Mouse (Mus musculus) forelimb bud, embryonic 11.5 days (tissue): ENCODE measurements at regions not wholly inside any gene's neighbourhood (a gene's known extent, or its start where the extent isn't known, plus 50 kb on each side); places are given as distances from the start of the nearest gene placed in this dataset.

Source experiments
- DNase-seq: peaks from one replicate; pipeline ENCODE4 v3.0.0-alpha.2; 2012; ENCODE audit warnings: low read depth, low spot score

DNA sequence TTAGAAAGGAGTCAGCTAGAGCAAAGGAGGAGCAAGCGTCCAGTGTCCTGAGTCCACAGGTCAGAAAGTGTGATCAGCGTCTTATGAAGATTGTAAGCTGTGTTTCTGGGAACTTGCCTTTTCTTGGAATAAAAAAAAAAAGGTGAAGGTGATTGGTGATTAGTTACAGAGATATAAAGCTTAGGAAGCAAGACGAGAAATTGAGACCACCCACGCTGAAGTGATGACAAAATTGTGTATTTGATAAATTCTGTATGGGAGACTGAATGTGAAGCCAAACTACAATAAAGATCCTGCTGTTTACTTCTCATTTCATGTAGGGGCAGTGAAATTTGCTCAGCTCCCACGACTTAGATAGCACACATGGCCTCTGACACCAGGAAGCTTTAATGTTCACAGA, 109.0 kb upstream of the Spats2l start:
- DNase-seq, result no peak

DNA sequence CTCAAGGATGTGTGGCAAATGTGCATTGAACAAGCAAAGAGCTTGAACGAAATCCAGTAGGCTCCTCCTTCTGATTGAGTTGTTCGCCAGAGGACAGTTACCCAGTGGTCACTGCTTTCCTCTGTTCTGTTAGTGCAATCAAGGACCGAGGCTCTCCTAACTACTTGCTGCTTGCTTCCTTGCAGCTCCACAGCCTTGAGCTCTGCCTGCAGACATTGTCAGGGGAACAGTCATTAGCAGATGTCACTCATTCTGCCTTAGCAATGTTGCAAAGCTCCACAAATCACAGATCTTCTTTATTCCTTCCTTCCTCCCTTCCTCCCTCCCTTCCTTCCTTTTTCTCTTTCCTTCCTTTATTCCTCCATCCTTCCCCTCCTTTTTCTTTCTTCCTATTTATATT, 108.2 kb upstream of the Spats2l start:
- no peak for DNase-seq

DNA sequence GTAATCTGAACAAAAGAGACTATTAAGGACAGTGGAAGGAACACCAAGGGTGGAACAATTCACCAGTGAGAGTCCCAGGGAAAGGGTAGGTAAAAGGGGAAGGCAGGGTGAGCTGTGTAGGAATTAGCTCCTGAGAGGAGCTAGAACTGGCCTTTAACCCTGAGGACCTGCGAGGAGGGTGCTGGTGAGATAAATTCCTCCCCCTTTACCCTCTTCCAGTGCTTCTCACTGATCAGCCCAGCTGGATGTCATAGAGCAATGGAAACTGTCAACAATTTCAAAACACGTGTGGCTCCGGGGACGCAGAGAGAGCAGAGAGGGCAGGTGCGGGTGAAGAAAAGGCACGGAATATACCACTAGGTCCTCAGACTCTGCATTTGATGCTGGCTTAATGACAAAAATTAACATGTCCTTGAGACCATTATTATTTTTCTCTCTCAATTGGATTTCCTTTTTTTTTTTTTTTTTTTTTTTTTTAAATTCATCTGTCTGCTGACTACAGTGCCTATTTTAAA, 107.7 kb upstream of the Spats2l start:
- DNase-seq, result no peak

DNA sequence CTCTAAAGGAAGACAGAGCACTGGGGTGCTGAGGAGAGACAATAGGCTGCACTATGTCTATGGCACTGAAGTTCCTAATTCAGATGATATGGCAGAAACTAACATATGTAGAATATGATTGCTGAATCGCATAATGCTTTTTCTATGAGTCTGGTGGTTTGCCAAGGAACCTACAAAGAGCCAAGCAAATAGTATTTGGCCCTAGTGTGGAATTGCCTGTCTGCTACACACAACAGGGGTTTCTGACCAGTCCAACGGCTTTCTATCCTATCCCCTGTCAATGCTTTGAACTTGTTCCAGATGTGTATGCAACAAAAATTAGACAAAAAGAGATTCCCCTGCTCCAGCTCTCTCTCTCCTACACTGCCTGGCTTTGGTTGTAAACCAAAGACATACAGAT, 100.5 kb upstream of the Spats2l start:
- no peak for DNase-seq

DNA sequence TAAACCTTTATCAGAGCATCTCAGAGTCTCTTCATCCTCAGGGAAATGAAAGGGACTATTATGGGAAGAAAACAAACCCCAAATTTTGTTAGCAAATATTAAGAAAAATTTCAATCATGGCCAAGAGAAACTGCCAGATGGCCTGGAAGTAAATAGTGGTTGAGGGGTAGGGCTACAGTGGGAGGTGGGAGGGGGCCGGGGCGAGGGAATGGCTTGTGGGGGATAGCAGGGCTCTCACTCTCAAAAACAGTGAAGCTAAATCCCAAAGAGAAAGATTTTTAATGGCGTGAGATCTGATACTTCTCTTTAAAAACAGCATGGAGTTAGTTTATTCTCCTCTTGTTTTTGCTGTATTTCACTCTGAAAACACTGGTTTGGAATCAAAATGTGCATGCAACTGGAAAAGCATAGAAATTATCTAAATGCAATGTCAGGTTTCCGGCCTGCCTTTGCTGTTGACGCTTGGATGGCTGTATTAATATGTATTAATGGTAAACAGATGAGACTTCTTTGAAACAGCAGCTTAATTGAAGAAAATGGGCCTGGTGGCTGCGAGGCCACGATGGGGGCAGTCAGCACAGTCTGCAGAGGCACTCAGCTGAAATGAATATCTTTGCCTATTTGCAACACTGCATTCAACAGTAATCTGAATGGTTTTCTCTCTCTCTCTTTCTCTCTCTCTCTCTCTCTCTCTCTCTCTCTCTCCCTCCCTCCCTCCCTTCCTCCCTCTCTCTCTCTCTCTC, 99.8 kb upstream of the Spats2l start:
- DNase-seq, result peak; percentile 14

DNA sequence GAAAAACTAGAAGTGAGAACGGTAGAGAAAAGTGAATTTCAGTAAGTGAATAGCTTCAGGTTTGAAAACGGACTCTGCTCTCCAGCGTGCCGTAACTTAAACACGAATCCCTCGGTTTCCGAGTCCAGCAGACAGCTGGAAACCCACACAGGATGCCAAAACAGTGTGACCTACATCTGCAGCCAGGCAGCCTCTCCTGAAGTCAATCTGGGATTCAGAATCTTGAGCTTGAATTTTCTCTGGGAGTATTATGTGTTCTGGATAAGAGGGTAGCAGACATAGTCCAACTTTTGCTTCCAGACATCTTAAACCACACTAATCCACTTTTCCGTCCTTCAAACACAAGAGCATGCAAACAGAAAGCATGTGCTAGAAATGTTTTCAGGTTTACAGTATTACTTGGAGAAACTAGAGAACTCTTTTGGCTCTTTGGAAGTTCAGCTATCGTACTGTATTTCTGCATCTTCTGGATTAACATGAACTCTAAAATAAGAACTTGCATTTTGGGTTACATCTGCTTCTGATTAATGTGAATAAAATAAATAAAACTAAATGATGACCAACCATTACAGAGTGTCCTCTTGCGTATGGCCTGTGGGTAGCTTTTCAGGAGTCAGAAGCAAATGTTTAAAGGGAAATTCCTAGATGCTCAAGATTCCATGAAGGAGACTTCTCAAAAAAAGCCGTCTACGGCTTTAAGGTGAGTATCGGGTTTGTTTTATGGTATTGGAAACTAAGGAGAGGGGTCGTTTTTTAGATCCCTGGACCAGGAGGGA, 89.4 kb upstream of the Spats2l start:
- no peak for DNase-seq

DNA sequence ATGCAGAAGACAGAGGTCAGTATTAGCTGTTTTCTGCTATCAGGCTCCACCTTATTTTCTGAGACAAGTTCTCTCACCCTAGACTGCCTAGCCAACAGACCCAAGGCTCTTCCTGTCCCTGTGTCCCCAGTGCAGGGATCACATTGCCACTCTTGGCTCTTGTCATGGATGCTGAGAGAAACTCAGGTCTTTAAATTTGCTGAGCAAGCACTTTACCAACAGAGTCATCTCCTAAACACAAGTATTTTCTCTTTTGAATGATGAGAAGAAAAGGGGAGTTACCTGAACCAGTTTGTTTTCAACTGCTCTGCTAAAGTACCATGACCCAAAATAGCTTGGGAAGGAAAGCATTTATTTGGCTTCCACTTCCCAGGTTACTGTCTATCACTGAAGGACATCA, 84.7 kb upstream of the Spats2l start:
- DNase-seq, result no peak

DNA sequence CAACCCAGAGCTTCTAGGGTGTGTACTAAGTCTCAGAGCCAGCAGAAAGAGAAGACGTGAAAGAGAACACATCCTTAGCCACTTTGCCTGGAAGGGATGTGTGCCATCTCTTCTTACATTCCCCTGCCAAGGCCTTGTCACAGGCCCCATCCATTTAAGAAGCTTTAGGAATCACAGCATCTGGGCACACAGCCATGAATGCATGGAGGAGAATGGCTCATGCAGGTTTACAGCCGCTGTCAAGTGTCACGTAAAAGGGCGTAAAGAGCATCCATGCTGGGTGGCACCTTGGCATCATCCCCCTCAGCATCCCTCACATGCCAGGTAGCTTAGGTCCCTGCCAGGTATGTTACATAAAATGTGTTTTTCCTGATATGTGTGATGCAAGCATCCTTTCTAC, 66.1 kb upstream of the Spats2l start:
- DNase-seq, result no peak

DNA sequence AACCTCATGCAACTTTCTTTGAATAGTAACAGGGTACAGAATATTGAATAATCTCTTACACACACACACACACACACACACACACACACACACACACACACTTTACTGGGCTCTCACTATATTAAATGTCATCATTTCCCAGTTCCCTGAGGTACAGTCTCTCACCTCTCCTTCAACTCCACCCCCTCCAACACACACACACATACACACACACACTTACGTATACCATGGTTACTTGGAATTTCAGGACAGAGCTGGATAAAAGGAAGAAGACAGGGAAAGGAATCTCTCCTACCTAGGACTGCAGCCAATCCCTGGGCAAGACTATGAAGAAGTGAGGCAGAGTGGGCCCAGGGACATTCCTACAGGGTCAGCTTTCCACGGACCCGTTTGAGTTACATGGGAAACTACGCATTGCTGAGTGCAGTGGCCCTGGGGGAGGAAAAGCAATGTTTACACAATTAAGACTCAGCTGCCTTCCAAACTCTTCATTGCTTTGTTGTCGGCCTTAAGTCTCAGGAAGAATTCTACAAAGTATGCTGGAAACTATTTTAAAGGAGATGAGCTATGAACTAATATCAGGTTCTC, 61.0 kb upstream of the Spats2l start:
- DNase-seq, result no peak

DNA sequence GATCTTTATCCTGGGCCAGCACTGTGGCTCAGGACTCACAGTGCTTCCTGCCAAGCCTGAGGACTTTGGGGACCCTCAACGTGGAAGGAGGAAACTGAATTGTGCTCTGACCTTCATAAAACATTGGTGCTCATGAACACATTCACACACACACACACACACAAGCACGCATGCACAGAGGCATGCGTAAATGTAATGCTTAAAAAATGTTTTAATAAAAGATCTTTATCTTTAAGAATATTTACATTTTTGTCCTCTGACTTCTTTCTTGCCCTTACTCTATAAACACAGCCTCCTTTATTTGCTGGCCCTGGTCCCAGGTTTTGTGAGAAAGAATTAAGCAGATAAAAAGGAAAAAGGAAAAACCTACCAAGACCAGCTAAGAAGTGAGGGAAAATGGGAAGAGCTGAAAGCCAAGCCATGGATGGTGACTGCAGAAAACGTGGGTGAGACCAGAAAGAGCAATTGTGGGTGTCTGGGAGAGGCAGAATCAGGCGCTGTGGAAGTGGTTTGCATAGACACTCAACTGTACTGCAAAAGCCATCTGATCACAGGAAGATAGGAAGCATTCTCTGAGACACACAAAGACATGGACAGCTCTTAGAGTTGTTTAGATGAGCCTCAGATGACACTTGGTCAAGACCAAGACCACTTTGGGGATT, 56.7 kb upstream of the Spats2l start:
- DNase-seq, result no peak

DNA sequence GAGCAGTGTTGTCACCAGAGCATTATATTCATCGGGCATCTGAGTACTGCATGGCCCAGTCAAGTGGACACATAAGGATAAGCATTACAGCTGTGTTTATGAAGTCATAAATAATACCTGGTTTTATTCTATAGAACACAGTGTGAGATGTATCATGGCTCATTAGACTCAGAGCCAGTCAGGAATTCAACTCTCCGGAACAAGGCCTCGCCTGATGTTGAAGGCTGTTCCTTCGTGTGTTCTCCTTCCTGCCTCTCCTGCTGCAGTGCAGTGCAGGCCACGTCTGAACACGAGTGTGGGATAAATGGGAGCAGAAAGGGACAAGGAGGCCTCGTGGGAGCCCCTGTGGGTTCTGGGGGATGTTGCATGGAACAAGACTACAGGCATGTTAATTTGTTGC, 55.6 kb upstream of the Spats2l start:
- DNase-seq, result no peak
